Mouse (Mus musculus): ENCODE data around the gene Mrpl1. TPM values are rescaled to one million over a fixed set of nuclear protein-coding genes. Genes with fewer than 3 reads are reported as not detected.

Mrpl1 gene
- 20.5 and 24.9 TPM in 2 replicates for total RNA-seq (2021)
- long read RNA-seq, transcript Mrpl1-201 (9 exons, 3,431 nt): major isoform, 16 of 23 reads
- long read RNA-seq, partial matches to known transcripts: 2 of 23 reads
- long read RNA-seq, other reads (novel, unspliced or antisense): 5 of 23 reads

DNA sequence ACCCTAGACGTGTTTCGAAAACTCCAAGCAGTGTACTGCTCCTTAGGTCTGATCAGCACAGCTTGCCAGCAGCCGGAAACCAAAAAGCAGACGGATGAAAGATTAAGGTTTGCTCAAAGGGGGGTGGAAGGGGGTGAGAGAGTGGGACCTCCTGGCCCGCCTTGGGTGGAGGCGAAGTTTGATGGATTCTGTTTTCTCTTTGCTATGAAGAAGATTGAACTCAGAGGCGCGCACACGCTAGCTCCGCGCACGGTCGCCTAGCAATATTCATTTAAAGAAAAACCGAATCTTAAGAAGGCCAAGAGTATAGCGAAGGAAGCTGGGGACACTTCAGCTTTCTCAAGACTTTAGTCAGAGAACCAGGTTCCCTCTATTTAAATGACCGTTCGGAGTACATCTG, at the start of gene Mrpl1:
Mrpl1 (plus strand) TSS at position 35 of the 400 bp plus-strand sequence.
- DNase-seq: no peak

DNA sequence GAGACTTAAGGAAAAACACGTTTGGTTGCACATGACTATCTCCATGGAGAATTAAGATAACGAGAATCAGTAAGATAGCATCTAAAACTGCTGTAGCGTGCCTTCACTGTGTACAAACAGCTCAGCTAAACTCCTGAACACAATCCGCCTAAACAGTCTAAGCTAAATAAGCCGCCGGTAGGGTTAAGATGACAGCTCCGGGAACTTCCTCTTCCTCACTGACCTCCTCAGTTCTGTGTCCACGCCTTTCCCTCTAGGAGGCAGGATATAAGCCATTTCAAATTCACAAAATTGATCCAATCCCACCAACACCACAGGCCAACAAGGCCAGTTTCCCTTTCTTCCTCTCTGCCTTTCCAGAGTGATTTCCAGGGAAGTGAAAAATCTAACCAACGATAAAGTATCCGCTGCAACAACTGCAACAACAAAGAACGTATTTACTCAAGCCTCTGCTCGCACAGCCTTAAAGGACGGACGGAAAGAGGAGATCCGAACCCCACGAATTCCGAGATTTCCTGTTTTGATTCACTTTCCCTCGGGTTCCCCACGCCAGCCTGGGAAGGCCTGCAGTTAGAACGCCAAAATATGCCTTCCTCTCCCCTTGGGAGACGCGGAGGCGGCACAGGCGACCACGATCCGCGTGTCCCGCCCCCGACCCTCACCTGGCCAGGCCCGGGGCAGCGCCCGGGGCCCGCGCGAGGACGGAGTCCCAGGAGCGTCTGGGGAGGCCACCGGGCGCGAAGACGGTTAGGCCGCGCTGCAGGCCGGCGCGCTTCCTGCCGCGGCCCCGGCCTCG, 48.6 kb upstream of the Mrpl1 start:
- DNase-seq: peak; percentile 4

DNA sequence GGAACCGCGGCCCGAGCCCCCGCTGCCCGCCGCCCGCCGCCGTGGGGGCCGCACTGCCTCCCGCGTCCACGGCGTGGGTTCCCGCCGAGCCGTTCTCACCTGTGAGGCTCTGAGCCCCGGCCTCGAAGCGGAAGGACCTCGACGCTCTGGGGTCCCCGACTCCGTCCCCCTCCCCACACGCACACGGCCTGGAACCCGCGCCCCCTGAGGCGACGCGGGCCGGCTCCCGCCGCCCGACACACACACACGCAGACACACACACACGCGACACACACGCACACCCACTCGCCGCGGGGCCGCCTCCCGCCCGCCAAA, 48.1 kb upstream of the Mrpl1 start:
- peak; percentile 29 for DNase-seq

DNA sequence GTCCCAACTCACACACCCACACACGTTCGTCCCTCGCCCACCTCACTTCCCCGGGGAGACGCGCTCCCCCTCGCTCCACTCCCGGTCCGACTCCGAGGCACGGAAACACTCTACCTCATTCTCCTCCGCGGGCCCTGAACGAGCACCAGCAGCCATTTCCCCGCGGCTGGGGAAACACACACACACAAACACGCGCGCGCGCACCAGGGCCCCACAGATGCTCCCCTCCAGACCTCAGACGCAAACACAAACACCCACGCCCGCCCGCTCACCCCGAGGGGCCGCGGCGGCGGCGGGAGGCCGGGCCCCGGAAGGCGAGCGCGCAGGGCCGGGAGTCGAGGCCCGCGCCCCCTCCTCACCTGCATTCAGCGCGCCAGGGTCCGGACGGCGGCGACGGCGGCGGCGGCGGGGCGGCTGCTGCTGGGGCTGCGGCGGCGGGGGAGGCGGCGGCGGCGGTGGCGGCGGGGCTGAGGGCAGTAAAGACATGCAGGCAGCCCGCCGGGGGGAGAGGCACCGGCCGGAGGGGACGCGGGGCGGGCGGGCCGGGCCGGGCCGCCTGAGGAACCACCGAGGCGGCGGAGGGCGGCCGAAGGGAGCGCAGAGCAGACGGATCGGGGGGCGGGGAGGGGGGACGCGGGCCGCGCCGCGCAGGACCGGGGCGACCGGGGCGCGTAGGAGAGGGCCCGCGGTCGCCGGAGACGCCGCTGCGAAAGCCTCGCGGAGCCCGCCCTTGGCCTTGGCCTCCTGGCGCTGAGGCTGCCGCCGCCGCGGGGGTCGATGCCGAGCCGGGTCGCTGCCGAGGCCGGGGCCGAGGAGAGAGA, 47.5 kb upstream of the Mrpl1 start:
- peak; percentile 61 for DNase-seq

DNA sequence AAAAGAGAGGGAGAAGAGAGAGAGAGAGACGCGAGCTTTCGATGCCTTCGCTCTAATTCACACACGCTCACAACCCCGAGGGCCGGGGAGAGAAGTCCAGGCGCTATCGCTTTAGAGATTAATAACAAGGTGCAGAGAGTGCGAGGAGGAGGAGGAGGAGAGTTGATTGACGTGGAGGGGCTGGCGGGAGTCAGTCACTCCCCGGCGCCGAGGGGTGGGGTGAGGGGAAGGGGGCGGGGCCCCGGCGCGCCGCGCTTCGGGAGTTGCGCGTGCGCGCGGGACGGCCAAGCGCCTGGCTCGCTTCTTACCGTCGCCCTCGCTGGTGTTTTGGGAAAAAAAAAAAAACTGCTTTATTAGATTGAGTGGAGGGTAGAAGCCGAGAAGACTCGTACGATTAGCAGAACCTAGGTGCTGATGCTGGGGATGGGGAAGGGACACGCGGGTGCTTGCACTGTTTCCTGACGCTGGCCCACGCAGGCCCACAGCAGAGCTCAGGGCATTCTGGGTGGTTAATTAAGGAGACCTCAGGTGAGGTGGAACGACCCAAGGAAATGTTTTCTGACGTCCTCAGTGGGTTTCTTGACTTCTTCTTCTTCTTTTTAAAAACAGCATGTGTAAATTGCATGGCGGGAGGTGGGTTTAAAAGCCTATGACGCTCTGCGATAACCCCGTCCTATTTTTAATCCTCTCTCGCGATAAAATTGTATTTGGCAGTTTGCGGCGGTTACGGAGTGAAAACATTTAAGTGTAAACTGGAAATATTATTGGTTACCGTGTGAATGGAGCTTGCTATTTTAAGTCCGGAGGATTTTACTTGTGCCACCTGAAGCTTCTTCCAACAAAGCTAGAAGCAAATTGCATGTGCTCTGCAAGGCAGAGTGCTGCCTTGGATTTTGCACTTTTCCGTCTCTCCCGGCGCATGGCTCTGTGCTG, 46.6 kb upstream of the Mrpl1 start:
- DNase-seq: peak; percentile 88

DNA sequence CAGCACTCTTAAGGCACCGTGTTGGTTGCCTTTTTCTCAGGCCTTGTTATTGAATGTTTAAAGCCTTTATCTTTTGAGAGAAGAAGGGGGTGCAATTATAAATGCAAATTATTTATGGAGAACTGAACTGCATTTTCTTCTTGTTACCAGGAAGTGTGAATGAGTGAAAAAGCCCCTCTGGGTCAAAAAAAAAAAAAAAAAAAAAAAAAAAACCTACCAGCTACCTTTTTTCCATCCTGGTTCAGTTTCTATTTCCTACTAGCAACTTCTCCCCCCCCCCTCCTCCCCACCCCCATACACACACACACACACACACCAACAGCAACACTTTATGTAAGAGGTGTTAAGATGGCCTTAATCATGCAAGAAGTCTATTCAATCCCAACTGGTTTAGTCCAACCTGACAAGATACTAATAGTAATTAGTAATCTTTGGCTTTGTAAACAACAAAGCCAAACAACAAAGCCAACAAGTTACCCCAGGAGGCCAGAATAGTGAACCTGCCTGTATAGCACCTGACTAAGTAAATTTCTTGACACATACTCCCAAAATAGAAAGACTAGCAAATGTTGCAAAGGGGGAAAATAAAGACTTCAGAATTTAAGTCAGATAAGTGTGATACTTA, 45.8 kb upstream of the Mrpl1 start:
- DNase-seq: no peak

DNA sequence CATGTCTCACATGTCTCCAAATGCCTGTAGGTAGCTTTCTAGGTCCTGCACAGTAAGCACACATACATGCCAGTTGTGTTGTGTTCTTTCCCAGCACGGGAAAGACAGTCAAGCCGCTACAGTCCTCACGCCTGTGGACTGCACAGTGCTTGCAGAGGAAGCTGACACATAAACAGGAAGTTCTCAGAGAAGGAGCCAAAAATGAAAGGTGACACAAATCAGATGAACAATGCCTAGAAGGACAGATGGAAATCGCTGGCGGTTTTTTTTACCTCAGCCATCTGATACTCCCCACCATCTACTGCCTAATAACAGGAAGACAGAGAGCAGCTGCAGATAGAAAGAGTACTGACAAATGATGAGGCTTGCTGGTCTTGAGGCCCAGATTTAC, 45.3 kb upstream of the Mrpl1 start, which contains the start of gene Cnot6l:
Cnot6l (minus strand) TSS at position 151 of the 391 bp plus-strand sequence.
- DNase-seq: no peak

DNA sequence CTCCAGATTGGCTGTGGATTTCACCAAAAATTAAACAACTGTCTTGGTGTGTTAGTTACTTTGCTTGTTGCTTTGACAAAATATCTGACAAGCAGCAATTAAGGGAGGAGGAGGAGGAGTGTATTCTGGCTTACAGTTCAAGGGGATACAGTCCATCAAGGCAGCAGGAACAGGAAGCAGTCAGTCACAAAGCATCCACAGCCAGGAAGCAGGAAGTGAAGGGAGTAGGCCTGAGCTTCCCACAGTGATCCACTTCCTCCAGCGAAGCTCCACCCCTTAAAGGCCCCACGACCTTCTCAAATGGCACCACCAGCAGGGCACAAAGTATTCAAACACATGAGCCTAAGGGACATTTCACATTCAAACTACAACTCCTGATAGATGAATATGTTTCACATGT, 42.5 kb upstream of the Mrpl1 start:
- DNase-seq: no peak

DNA sequence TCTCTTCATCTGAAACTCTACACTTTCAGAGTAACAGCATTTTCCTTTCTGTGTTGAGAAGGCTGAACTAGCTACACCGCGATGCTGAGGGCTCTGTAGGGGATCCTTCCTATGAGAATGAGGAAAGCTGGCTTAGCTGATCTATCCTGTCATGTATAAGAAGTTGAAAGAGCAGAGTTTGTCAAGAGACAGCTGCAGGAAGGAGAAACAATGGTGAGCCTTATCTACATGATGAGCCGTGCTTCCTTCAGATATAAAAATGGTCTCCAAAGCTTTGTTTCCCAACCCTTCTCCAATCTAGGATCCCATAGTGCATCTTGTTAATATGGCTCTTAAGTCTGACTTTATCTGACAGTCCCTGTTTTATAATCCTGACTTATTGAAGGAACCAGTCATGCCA, 38.9 kb upstream of the Mrpl1 start:
- DNase-seq: no peak

DNA sequence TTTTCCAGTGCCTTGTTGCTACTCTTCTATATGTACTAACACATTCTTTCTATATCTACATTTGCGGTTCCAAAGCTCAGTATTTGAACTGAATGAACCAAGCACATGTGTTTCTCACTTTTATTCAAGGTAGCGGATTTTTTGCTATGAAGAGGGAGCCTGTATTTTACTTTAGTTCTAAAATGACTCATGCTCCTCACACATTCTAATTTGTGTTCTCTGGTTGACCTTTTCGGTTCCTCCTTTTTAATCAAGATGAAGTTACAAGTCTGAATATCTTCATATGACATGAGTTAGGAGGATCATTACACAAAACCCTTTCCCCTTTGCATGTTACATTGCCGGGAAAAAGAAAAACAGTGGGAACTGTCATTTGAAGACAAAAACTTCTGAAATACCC, 37.5 kb upstream of the Mrpl1 start:
- DNase-seq: no peak

DNA sequence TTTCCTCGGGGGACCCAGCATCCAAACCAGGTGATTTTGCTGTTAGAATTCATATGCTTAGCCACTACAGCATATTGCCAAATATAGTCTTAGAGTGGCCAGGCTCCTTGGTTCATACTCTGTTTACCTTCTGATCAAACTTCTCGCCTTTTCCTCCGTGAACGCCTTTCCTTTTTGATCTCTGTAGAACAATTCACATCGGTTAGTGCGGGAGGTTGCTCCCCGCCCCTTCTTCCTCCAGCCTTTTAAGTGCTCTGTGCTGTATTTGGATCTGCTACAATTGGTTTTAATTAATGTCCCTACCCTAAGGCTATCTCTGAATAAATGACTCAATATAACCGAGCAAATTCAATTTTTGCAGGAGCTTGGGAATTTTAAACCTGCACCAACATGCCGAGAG, 33.2 kb upstream of the Mrpl1 start:
- DNase-seq: no peak

DNA sequence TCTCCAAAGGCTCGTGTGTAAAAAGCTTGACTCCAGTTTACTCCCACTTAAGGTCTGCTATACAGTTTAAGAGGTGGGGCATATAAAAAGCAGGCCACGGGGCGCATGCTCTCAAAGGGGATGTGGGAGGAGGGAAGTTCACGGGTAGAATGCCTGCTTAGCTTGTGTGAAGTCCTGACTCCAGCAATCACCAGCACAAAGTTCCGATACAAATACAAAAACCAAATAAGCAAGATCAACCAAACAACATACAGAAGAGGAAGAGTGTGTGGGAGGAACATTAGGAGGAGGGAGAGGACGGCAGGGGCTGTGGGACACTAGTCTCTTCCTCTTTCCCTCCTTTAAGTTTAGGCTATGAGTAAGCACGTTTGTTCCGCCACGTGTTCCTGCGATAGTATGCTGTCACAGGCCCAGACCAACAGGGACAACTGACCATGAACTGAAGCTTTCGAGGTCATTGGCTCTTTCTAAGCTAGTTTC, 32.4 kb upstream of the Mrpl1 start:
- DNase-seq: no peak

DNA sequence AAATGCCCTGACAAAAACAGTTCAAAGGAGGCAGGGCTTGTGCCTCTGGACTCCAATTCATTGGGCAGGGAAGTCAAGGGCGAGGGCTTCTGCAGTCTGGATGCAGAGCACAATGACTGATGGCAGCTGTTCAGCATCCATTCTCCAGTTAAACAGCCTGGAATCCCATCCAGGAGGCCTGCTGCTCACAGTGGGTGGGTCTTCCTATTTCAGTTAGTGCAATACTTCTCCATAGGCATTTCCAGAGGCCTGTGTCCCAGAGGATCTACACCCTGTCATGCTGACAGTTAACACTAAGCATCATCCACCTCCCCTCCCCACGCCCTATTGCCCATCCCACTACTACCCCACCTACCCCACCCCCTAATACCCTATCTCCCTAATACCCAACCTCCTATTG, 26.1 kb upstream of the Mrpl1 start:
- no peak for DNase-seq

DNA sequence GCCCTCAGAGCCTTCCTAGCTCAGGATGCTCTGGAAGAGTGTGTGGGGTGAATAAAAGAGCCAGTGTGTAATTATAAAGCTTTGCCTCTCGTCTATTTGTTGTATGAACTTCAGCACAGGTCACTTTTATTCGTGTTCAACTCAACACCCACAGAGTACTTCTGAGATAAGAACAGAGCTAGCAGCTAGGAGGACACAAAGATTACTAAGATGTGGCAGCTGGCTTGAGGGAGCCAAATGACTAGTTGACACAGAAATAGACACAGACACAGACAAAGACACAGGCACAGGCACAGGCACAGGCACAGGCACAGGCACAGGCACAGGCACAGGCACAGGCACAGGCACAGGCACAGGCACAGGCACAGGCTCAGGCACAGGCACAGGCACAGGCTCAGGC, 25.3 kb upstream of the Mrpl1 start:
- DNase-seq: no peak

DNA sequence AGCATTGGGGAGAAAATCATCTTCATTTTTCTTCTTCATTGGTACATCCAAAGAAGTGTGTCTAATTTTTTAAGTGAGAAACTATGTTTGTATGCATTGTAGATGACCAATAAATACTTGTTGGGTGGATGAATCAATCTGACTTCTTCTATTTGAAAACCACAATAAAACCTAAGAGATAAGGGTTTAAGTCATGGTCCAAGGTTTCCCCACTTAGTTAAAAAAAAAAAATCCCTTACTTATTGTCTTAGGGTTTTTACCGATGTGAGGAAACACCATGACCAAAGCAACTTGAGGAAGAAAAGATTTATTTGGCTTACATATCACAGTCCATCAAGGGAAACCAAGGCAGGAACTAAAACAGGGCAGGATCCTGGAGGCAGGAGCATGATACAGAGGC, 19.5 kb upstream of the Mrpl1 start:
- DNase-seq: no peak

DNA sequence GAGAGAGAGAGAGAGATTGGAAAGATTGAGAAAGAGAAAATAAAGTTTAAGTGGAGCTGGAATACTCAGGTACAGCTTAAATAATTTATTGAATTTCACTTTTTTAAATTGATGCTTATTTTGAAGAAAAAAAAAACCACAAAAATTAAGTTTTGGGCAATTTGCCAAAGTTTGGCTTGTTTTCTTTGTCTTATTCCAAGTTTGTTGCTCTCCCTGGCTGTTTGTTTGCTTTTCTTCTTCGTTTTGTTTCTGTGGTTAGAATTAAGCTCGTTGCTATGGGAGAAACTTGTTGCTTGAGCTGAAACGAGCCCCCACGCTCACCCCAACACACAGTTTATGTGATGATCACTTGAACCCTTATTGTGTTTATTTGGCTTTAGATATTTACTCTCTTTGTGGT, 18.0 kb upstream of the Mrpl1 start:
- DNase-seq: no peak

DNA sequence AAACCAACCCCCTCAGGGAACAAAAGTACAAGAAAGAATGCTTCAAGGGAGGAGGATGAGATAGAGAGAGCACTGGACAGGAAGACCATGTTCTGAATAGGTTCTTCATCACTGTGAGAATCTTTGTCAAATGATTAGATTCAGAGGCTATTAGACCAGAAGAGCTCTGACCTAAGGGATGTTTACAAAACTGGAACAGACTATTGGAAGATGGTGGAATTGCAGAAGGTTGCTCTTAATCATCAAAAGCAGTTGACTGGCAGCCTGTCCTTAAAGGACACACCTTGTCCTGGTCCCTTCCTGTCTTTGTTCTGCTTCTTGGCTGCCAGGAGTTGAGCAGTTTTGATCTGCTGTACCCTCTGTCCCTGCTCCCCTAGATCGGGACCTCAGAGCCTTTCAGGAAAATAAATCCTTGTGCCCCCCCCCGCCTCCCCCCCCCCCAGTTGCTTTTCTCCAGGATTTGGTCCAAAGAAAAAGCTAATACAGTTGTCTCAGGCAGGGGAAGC, 12.7 kb upstream of the Mrpl1 start:
- DNase-seq: no peak

DNA sequence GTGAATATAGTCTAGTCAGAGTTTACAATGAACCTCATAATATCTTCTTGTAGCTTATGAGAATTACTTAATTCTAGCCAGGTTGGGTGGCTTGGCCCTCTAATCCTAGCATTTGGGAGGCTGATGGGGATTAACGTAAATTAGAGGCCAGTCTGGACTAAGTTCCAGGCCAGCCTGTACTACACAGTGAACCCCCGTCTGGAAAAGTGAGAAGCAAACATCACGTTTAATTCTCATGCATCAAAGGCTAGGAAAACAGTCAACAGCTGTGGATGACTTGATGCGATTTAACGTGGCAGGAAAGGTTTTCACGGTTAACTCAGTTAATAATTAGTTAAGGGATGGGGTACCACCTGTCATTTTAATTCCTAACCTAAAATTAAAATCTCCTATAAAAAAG, 11.0 kb upstream of the Mrpl1 start:
- no peak for DNase-seq

DNA sequence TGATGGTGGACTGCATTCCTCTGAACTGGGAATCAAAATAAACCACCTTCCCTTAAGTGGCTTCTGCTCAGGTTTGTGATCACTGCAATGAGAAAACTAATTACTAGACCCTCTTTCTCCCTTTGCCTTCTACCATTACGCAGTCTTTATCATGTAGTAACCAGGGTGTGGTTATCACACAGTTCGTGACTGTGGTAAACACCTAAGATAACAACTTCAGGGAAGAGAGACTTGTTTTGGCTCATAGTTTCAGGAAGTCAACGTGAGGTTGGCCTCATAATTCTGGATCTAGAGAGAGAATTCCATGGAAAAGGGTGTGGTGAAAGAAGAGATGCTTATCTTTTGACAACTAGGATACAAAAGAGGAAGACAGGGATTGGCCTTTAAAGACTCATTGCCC, 9.0 kb upstream of the Mrpl1 start:
- DNase-seq: no peak

DNA sequence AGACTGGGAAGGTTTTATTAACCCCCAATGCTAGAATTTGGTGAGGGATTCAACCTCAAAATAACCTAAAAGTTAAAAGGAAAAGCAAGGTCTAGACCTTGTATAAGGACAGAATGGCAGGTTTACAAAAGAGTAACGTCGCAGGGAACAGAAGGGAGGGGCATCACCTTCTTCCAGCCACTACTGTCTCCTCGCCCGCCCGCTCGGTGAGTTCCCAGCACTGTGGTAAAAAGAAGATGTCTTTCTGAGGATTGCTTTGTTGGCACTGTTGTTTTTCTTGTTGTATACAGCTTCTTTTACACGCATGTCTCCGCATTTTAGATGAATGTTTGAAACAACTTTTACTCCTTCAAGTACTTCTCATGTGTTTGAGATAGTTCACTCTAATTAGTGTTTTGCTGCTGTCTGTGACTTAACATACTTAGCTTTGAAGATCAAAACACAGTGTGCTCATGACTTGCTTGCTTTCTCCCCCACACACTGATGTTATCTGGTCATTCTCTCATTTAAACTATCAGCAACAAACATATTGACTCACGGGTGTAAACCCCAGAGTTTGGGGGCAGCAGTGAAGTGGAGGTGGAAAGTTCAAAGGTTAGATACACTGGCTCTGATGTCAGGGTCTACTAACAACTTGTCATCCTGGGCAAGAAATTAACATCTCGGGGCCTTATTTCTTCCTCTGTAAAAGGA, 7.7 kb upstream of the Mrpl1 start:
- no peak for DNase-seq

DNA sequence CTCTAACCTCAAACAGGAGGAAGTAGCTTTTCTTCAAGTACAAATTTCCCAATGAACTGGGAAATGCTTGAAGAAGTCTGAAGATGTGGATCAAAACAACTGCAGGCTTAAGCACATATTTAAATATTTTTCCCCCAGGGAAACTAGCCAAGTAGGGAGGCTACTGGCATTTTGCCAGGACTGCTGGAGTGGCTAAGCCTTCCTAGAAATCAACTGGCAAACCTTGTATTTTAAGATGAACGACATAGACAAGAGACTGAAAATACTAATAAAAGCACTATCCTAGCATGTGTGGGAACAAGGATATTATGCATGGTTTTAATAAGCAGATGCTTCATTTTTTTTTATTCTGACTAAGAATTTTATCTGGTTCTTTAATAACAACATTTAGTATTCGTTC, 2.4 kb upstream of the Mrpl1 start:
- DNase-seq: peak; percentile 45

Data from adrenal gland, postnatal 25 days (tissue).